Mouse (Mus musculus) ES-E14 (cell line): ENCODE measurements around the gene Ercc2.

Source experiments
- MAFK ChIP-seq: IDR thresholded peaks from 2 replicates; pipeline ENCODE4 v1.6.1; 2014; ENCODE audit warnings: mild to moderate bottlenecking, low read depth, low read length, inconsistent platforms; ENCODE audit not compliant: insufficient read depth
- ZC3H11A ChIP-seq: IDR thresholded peaks from 2 replicates; pipeline ENCODE4 v1.6.1; 2012; ENCODE audit warnings: low read depth, mild to moderate bottlenecking, inconsistent platforms, low read length, borderline replicate concordance
- ZNF384 ChIP-seq: IDR thresholded peaks from 2 replicates; pipeline ENCODE4 v1.6.1; 2012; ENCODE audit warnings: low read depth, low read length, inconsistent platforms

DNA sequence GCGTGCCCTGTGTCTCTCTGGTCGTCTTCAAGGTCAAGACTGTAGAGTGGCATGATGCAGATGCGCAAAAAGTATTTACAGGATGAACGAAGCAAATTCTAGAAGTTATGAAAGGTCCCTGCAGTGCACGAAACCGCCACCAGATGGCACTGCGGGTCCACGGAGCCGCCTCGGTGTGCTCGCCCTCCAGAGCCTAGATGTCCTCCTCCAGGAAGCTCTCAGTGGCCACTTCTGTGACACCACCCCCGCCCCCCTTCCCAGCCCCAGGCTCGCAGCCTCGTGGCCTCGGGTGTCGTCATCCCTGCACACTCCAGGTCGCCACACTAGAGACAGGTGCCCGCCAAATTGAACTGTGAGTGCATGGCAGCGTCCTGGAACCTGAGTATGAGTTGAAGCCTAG lies 23.6 kb downstream of the Ercc2 start:
- TF ChIP-seq MAFK (no peak), ZC3H11A (peak; percentile 89; the same call in 1 of the 2 replicates), ZNF384 (no peak)
